Mouse (Mus musculus) retina, embryonic 14.5 days (tissue): ENCODE measurements around the gene Pole.

Experiments used
- DNase-seq: peaks from one replicate; pipeline ENCODE4 v3.0.0-alpha.2; 2015; ENCODE audit warnings: low spot score

Pole gene

DNA sequence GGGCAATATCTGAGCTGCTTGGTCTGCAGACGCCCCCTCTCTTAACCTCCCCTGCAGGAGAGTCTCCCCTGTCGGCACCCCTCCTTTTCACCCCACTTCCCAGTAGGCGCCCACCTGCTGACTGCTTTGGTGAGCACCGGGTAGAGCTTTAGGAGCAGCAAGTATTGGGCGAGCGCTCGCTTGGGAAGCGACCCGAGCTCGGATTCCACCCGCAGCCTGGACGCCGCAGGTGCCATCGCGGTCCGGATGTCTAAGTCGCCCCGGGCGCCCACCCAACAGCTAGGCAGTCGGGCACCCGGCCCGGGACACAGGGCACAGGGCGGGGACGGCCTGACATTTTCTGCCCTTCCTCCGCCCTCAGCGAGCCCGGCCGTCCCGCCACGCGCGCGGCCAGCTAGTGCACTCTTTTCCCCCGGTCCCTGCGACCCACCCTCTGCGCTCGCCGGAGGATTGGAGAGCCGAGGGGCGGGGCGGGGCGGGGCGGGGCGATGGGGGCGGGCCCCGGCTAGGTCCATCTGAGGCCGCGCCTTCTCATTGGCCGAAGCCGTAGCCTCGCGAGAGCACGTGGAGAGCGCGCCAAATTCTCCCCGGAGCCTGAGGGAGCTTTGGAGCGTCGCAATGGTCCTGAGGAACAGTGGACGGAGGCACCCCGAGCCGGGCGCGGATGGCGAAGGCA, at the start of gene Pole, which contains the start of gene Pxmp2:
Gene Pole (plus strand): TSS at position 537 of the 676 bp plus-strand sequence.
Gene Pxmp2 (minus strand): TSS at position 417 of the 676 bp plus-strand sequence.
- DNase-seq: peak; percentile 96

DNA sequence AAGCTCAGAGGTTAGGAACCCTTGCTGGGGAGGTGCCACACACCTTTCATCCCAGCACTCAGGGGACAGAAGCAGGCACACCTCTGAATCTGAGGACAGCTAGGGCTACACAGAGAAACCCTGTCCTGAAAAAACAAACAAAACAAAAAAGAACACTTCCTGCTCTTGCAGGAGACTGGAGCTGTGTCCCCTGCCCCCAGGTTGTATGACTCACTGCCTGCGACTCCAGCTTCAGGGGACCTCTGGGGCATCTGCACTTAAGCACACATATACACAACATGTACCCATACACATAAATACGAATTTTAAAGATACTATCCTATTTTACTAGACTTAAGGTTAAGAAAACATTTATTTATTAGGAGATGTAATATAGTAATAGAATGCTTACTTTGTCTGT, 42.0 kb upstream of the Pole start:
- no peak for DNase-seq

DNA sequence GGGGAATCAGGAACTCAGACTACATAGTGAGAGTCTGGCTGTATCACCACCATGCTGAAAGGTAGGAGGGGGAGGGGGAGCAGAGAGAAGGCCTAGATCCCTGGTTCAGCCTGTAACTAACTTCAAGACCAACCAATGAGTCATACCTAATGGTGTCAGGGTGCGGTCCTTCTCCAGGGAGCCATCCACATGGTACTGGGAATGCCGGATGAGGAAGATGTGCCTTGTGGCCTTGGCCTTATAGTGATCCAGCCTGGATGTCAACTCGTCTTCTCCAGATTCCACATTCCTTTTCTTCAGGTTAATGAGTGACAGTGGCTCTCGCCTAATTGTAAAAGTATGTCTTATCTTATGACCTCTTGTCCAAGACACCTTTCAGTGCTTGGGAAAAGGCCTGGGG, 19.2 kb upstream of the Pole start:
- DNase-seq: no peak

DNA sequence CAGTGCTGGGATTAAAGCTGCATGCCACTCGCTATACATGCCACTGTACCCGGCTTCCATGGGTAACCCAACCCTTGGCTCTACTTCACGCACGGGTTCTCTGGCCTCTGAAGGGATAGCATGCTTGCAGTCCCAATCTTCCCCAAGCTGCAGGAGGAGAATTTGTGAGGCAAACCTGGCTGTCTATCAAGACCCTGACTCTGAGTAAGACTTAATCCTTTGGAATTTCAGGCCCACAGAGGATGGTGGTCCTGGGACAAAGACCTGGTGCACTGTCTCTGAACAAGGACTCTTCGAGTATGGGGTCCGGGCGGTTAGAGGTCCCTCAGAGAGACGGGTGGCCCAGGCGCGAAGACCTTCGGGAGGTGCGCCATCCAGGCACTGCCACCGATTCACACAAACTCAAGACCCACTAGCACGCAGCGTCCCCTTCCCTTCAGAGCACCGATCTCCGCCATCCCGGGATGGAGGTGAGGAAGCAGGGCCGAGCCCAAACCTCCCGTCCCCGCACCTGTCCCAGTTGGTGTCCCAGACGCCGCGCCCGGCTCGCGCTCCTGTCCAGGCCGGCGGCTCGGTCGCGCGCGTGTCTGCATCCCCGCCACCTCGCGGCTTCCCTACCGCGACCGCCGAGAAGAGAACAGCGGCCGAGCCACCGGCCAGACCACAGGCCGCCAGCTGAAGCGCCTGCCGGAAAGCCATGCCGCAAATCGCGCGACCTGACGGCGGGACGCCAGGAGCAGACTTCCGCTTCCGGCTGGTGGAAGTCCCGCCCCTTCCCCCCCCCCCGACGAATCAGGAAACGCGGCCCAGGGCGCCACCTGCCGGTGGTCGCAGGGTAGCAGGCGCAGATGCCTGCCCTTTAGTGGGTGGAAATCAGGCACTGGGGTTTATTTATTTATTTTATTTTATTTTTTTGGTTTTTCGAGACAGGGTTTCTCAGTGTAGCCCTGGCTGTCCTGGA, 16.7 kb upstream of the Pole start, which contains the start of gene Pgam5:
Gene Pgam5 (minus strand): TSS at position 773 of the 961 bp plus-strand sequence.
- peak; percentile 97 for DNase-seq

DNA sequence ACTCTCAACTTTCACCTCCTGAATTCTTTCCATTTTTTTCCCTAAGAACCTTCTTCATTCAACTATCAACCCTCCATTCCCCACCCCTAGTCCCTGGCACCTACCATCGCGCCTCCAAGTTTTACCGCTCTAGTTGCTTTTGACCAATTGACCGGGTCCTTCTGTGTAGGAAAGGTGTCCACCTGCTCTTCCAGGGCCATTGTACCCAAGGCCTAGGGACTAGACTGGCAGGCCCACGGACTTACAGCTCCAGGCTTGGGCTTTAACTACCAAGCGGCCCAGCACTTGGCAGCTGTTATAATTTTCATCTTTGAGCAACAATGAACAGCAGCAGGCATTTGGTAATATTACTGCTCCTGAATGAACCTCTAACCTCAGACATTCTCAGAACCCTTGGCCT, 15.9 kb upstream of the Pole start:
- DNase-seq: no peak

DNA sequence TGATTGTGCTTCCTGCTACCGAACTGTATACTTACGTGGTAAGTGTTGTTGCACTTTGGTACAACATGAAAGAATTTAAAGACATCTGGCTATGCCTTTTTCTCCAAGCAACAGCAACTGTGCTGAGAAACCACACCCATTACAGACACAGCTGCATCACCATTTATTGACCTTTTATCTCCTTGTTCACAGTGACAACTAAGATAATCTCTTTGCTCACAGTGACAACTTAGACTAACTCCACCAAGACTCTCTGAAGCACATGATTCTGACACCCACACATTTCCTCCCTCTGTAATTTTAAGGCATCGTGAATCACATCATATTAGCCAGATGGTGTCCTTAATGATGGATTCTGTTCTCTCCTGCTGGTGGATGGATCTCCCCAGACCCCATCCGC, 12.0 kb upstream of the Pole start:
- DNase-seq: no peak

DNA sequence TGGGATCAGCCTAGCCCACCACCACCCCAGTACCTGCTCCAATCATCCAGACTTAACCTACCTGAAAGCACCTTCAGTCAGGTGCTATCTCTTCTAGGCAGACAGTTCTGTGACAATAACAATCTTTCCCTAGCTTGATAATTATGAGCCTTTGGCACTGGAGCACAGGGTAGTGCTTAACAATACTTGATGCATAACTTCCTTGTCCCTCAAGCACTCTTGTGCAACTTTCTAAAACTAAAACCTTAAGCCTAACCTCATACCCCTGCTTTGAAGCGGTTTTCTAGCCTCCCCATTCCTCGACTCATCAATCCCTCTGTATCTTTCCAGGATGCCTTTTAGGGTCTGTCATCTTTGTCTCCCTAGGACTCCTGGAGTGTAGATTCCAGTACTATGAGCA, 11.3 kb upstream of the Pole start:
- DNase-seq: no peak

DNA sequence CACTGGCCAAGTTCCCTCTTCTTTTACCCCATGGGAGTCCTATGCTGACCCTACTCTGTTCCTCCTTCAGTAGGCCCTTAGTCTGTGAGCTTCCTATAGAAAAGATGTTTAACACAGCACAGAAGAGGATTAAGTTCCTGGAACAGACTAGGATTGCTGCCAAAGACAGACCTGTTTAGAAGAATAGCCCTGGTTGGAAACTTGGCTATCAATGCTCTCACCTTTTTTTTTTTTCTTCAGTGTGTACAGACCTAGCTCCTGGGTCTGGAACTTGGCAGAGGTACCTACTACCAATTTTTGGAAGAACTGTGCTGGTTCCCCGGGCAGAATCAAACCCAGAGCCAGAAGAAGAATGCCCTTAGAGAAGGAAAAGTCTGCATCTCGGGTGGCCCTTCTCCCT, 9.7 kb upstream of the Pole start:
- no peak for DNase-seq

DNA sequence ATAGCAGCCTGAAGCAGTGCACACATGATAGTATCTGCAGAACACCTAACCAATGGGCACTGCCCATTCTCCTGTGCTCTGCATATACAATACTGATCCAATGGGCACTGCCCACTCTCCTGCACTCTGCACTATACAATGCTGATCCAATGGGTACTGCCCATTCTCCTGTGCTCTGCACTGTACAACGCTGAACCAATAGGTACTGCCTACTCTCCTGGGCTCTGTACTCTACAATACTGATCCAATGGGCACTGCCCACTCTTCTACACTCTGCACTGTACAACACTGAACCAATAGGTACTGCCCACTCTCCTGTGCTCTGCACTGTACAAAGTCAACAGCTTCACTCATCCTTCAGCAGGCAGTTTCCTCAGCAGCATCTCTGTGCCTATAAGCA, 9.2 kb upstream of the Pole start:
- DNase-seq: no peak

DNA sequence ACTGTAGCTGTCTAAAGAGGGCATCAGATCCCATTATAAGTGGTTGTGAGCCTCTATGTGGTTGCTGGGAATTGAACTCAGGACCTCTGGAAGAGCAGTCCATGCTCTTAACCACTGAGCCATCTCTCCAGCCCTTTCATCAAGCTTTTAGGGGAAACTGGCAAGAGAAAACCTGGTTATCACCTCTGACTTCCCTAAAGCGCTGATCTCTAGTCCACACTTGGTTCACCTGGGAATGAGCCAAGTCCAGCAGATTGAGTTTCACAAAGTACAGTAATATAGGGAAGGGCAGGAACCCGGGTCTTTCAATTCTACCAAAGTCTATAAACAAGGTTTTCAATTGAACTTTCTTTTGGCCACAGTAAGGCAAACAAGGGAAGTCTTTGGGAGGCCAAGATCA, 4.1 kb upstream of the Pole start:
- DNase-seq: no peak

DNA sequence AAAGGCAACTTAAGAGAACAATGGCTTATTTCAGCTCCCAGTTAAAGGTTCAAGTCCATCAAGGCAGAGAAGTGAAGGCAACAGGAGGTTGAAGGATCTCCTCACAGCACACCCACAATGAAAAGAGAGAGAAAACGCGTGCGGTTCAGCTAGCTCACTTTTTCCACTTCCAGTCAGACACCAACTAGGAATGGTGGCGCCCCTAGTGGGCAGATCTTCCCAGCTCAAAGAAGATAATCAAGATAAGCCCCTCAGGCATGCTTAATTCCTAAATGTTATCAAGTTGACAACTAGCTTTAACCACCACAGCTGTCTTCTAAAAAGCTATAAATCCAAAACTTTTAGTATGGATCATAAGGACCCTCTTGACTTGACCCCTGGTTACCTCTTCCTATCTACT, 1.6 kb upstream of the Pole start:
- peak; percentile 78 for DNase-seq

DNA sequence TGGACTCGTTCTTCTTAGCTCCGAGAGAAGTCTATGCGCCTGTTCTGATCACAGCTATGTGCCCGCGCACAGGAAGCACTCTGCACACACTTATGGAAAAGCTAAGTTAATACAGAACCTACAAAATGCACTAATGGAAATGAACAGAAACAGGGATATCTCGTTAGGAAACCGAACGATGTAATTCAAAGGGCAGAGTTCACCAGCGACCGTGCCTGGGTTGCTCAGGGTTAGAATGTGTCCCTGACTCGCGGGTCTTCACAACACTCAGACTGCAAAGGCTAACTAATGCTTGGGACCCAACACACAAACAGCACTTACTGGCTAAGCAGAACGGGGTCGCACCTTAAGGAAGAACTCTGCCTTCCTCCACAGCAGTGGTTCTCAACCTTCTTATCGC, 950 bp upstream of the Pole start:
- no peak for DNase-seq

DNA sequence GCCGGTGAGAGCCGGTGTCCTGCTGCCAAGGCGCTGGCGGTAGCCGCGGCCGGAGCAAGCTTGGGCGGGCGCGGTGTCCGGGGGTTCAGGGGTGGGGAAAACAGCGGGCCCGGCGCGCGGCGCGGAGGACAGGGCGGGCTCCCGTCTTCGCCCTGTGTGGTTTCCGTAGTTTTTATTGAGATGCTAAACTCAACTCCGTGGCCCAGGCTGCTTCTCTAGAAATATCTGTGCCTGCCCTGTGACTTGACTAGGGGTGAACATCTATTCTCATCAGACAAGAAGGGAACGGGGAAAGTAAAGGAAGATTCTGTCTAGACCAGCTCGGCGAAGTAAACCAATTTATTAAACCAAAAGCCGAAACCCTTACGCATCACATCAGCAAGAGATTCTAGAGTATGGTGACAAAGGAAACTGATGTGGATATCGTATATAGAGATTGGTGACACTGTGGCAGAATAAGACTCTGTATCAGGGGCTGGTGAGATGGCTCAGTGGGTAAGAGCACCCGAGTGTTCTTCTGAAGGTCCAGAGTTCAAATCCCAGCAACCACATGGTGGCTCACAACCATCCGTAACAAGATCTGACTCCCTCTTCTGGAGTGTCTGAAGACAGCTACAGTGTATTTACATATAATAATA, 459 bp downstream of the Pole start:
- no peak for DNase-seq

DNA sequence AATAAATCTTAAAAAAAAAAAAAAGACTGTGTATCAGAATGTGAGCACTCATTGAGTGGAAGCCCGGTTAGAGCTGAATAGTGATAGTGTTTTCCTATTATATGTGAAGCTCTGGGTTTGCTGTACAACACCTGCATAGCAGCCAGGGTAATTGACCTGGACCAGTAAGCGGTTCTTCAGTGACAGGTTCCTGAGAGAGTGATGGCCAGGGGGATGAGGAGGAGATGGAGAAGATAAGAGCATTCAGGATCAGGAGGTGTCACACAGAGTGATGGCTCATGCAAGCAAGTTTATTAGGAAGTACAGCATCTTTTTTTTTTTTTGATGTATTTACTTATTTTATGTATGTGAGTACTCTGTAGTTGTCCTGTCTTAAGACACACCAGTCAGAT, 974 bp downstream of the Pole start:
- DNase-seq: no peak

DNA sequence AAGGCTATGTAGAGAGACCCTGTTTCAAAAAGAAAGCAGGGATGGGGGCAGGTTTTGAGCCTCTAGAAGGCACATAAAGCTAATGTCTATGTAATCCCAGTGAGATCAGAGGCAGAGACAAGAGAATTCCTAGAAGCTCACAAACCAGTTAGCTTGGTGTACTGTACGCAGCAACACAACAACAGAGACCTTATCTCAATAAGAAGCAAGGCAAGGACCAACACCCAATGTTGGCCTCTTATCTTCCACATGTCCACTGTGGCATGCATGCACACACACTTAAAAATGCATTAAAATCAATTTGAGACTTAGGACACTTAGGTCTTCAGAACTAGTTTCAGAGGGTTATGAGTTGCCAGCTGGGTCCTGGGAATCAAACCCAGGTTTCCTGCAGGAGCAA, 5.5 kb downstream of the Pole start:
- no peak for DNase-seq

DNA sequence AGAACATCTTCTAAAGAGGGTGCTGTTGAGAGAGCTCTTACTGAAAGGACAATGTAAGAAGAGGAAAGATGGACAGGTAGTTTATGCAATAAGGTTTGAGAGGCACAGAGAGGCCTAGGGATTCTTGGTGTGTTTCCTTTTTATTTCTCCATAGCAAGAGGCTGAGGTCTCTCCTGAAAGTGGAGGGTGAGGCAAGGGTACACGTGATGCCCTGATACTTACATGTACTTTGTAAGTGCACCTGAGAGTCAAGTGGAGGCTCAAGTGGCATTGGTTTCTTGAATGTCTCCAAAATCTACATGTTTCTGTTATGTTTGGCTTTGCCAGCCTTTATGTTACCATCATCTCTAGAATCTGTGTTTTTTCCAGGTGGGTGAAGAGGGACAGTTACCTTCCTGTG, 10.5 kb downstream of the Pole start:
- no peak for DNase-seq

DNA sequence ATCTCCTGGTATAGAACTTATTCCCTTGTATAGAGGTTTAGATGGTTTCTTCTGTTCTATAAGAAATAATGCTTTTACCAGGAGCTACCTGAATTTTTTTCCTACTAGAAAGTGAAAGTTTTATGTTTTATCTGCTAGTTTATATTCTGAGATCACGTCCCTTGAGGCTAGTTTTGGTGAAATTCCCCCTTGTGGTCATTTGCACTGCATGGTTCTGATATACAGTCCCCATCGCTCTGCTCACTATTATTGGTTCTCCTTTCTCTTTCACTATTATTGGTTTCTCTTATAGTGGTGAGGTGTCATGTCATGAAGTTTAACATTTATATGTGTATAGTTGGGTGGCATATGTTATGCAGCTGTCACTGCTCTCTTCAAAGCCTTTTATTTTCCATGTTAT, 14.5 kb downstream of the Pole start:
- DNase-seq: no peak

DNA sequence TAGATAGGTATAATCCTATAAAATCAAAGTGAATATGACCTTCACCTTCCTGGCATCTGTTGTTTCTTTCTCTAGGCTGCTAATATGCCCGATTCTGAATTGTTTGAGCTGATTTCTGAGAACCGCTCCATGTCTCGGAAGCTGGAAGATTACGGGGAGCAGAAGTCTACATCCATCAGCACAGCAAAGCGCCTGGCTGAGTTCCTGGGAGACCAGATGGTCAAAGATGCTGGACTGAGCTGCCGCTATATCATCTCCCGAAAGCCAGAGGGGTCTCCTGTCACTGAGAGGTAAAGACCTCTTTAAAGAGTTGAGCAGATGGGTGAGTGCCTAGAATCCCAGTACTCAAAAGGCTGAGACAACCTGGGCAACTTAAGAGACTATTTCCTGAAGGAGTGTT, 22.8 kb downstream of the Pole start:
- DNase-seq: no peak

DNA sequence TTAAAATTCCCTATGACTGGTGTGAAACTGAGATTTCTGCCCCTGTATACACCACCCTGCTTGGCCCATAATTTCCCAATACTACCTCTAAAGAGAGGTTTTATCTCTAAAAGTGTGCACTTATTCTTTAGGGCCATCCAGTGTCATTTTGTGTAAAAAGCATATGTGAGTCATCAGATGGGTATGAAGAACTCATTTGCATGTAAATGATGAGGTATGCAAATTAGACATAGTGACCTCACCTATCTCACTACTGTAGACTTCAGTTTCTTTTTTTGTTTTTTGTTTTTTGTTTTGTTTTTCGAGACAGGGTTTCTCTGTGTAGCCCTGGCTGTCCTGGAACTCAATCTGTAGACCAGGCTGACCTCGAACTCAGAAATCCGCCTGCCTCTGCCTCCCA, 27.0 kb downstream of the Pole start:
- DNase-seq: no peak

DNA sequence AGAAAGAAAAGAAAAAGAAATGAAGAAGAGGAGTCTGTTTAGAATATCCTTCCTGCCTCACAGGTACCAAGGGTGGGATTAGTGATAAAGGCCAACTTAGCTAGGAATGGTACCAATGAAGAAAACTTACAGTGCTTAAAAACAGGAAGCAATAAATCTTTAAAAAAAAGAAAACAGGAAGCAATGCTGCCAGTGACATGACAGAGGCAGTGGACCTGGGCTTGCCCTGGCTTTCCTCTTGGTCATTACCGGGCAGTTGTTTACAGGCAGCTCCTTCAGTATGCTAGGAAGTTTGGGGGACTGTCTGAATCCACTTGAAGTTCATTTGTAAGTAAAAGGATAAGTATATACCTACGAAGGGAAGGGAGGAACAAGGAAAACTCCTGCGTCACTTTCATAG, 44.4 kb downstream of the Pole start:
- DNase-seq: no peak

DNA sequence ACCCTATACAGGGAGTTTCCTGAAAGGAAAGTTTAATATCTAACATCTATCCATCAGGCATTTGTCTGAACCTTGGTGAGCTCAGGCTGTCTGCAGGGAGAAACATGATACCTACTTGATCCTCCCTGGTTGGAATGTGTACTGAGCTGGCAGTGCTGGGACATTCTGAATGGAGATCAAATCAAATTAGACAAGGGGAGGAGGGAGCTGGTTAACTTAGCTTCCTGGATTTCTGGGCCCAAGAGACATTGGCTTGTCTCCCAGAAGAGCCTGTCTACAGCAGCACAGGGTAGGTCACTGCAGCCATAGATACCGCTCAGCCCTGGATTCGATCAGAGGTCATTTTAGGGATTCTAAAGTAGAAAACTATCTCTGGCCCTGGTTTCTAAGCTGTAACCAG, 52.7 kb downstream of the Pole start:
- no peak for DNase-seq

DNA sequence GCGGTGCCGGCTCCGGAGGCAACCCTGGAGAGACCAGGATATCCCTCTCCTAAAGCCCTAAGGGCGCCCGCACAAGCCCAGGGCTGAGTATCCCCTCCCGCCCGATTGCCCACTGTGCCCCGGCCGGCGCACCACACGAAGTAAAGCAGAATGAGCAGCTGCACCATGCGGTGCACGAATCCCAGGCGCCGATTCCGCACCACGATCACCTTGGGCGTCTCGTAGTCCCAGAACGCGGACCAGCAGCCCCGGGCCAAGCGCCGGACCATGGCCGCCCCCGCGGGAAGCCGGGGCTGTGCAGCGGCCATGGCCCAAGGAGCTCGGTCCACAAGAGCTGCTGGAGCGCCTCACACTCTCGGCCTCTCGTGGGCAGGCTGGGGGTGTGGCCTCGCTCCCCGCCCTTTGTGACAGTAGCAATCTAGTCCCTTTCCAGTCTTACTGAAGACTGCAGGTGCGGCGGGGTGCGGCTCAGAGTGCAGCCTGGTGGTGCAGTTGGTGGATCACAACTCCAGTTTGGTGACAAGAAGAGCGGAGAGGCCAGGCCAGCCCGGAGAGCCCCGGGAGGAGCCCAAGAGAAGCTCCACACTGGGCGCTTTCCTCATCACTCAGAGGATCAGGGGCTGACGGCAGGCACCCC, 56.7 kb downstream of the Pole start, which contains the start of gene P2rx2:
Gene P2rx2 (minus strand): TSS at position 565 of the 637 bp plus-strand sequence.
- DNase-seq: peak; percentile 59
